In the genomic region with DNA sequence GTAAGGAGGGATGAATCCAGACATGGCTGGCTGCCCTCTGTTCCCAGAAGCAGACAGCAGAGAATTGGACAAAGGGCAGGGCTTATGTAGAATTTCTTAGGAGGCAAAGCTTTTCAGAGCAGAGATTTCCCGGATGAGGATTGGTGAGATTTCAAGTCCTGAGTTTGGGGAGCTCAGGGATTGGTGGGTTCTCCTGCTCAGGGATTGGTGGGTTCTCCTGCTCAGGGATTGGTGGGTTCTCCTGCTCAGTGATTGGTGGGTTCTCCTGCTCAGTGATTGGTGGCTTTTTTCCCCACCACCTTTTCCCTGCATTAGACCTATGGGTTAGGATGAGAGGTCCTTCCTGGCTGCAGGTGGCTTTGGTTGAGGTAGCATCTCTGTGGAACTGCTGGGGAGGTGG, we compare ENCODE assay signal across 9 mouse cellular contexts. TPM values are rescaled to one million over a fixed set of nuclear protein-coding genes. Genes with fewer than 3 reads are reported as not detected.
DNase-seq lines count a peak whose midpoint lies in the region; ATAC-seq lines count a peak whose summit lies in the region.
"Had no signal": no experiment of that assay in that cellular context is flagged by ENCODE, and none has a peak within 500 bp of the region (broad histone marks: within the 10 kb centered on the region; RNA-seq: fewer than 3 reads in every experiment).

No protein-coding gene starts in this region.

- no peaks in the 10 kb centered on the region for H3K36me3 ChIP-seq in liver, embryonic 13.5 days
- no peaks in the 10 kb centered on the region for H3K36me3 ChIP-seq in hindbrain, embryonic 13.5 days
- no peaks in the 10 kb centered on the region for H3K36me3 ChIP-seq in neural tube, embryonic 13.5 days
- H3K36me3 ChIP-seq in heart, embryonic 10.5 days, result 0 out of 2 replicates have a peak, but pooled peaks cover 3% of the 10 kb centered on the region

- H3K9me3 ChIP-seq in liver, embryonic 13.5 days (replicated peaks), result no peaks in the 10 kb centered on the region
- H3K9me3 ChIP-seq in hindbrain, embryonic 13.5 days, result no peaks in the 10 kb centered on the region
- no peaks in the 10 kb centered on the region for H3K9me3 ChIP-seq in neural tube, embryonic 13.5 days
- no peaks in the 10 kb centered on the region for H3K9me3 ChIP-seq in heart, embryonic 10.5 days

- H3K27ac ChIP-seq in liver, embryonic 13.5 days, result no peak overlapping the region
- H3K27ac ChIP-seq in hindbrain, embryonic 13.5 days, result peak overlapping the region; percentile 52
- peak overlapping the region; percentile 20; the same call in 1 of the 2 replicates for H3K27ac ChIP-seq in neural tube, embryonic 13.5 days (replicated peaks)
- no peak overlapping the region for H3K27ac ChIP-seq in heart, embryonic 10.5 days

- H3K9ac ChIP-seq in liver, embryonic 13.5 days, result no peak overlapping the region
- no peak overlapping the region for H3K9ac ChIP-seq in hindbrain, embryonic 13.5 days
- no peak overlapping the region for H3K9ac ChIP-seq in neural tube, embryonic 13.5 days

- DNase-seq in liver, embryonic 13.5 days, result no peak
- DNase-seq in liver, result no peak
- DNase-seq in cerebellum, adult 11 months, result peak; percentile 29
- no peak for DNase-seq in heart, embryonic 10.5 days (ENCODE audit: low spot score)
- DNase-seq in heart, adult 9 months (ENCODE audit: low spot score in 2 of 2), result no peak

- WGBS in liver, embryonic 13.5 days (ENCODE audit: insufficient replicate concordance), result 69% methylated on average over 1 of the region's 1 CpGs
- 82% methylated on average over 1 of the region's 1 CpGs for WGBS in hindbrain, embryonic 13.5 days
- WGBS in neural tube, embryonic 13.5 days, result 75% methylated on average over 1 of the region's 1 CpGs
- 61% methylated on average over 1 of the region's 1 CpGs for WGBS in heart, embryonic 10.5 days

- 0 out of 2 replicates have a peak, but pooled peaks have one; percentile 12 for ATAC-seq in liver, embryonic 13.5 days (ENCODE audit: low read depth)
- ATAC-seq in hindbrain, embryonic 13.5 days (ENCODE audit: low FRiP score), result peak; percentile 77; the same call in 1 of the 2 replicates
- ATAC-seq in neural tube, embryonic 13.5 days (ENCODE audit: low read depth), result peak; percentile 78; the same call in 1 of the 2 replicates
- ATAC-seq in erythroblast, adult 5-6 weeks (replicated peaks; ENCODE audit: low FRiP score, poor library complexity, severe bottlenecking), result no peak

- no peak overlapping the region for H3K4me3 ChIP-seq in liver, embryonic 13.5 days (replicated peaks)
- peak overlapping the region; percentile 45; the same call in 1 of the 2 replicates for H3K4me3 ChIP-seq in hindbrain, embryonic 13.5 days
- H3K4me3 ChIP-seq in neural tube, embryonic 13.5 days, result peak overlapping the region; percentile 44; the same call in 1 of the 2 replicates
- H3K4me3 ChIP-seq in heart, embryonic 10.5 days, result no peak overlapping the region

- 0 out of 2 replicates have a peak, but pooled peaks cover 2% of the 10 kb centered on the region for H3K4me1 ChIP-seq in liver, embryonic 13.5 days (replicated peaks)
- no peaks in the 10 kb centered on the region; the same call in 1 of the 2 replicates for H3K4me1 ChIP-seq in hindbrain, embryonic 13.5 days (replicated peaks)
- H3K4me1 ChIP-seq in neural tube, embryonic 13.5 days (replicated peaks), result no peaks in the 10 kb centered on the region
- peaks cover 6% of the 10 kb centered on the region; the same call in 1 of the 2 replicates for H3K4me1 ChIP-seq in heart, embryonic 10.5 days

- no peak overlapping the region for H3K4me2 ChIP-seq in liver, embryonic 13.5 days
- H3K4me2 ChIP-seq in hindbrain, embryonic 13.5 days, result peak overlapping the region; percentile 54; the same call in 1 of the 2 replicates
- peak overlapping the region; percentile 53 for H3K4me2 ChIP-seq in neural tube, embryonic 13.5 days

- H3K27me3 ChIP-seq in liver, embryonic 13.5 days, result 0 out of 2 replicates have a peak, but pooled peaks cover 3% of the 10 kb centered on the region
- H3K27me3 ChIP-seq in hindbrain, embryonic 13.5 days, result no peaks in the 10 kb centered on the region
- H3K27me3 ChIP-seq in neural tube, embryonic 13.5 days, result no peaks in the 10 kb centered on the region
- no peaks in the 10 kb centered on the region for H3K27me3 ChIP-seq in heart, embryonic 10.5 days (ENCODE audit: insufficient read depth, poor library complexity, severe bottlenecking)

RNA-seq across cellular contexts. Expression of a gene that starts 13.8 kb away (rescaled TPM):
- 0.12 and 0.25 TPM in 2 replicates for polyA plus RNA-seq in liver, embryonic 13.5 days (2015; fragmentation: Nextera tagmentation; extraction: Ambion mirVana)
- 2.1 and 2.5 TPM in 2 replicates for polyA plus RNA-seq in hindbrain, embryonic 13.5 days (2015; fragmentation: Nextera tagmentation; extraction: Ambion mirVana)
- 2.8 and 3.5 TPM in 2 replicates for polyA plus RNA-seq in neural tube, embryonic 13.5 days (2015; fragmentation: Nextera tagmentation; extraction: Ambion mirVana)
- 0.42 and 0.72 TPM in 2 replicates for polyA plus RNA-seq in heart, embryonic 10.5 days (2016; fragmentation: Nextera tagmentation; extraction: Ambion mirVana)
- not detected in 2 replicates for total RNA-seq in erythroblast, adult 5-6 weeks (2015; ENCODE audit: low replicate concordance)
- total RNA-seq in erythroblast, adult 5-6 weeks (2017; ENCODE audit: low replicate concordance), result not detected in 2 replicates

RNA-seq across cellular contexts. Expression of a gene that starts 20.8 kb away (rescaled TPM):
- polyA plus RNA-seq in liver, embryonic 13.5 days (2015; fragmentation: Nextera tagmentation; extraction: Ambion mirVana), result 0.46 and 0.63 TPM in 2 replicates
- polyA plus RNA-seq in hindbrain, embryonic 13.5 days (2015; fragmentation: Nextera tagmentation; extraction: Ambion mirVana), result not detected in 2 replicates
- not detected in 2 replicates for polyA plus RNA-seq in neural tube, embryonic 13.5 days (2015; fragmentation: Nextera tagmentation; extraction: Ambion mirVana)
- not detected in 2 replicates for polyA plus RNA-seq in heart, embryonic 10.5 days (2016; fragmentation: Nextera tagmentation; extraction: Ambion mirVana)
- total RNA-seq in erythroblast, adult 5-6 weeks (2015; ENCODE audit: low replicate concordance), result not detected in 2 replicates
- not detected in 2 replicates for total RNA-seq in erythroblast, adult 5-6 weeks (2017; ENCODE audit: low replicate concordance)
- polyA plus RNA-seq: heart, embryonic 14.5 days had no signal

RNA-seq across cellular contexts. Expression of a gene that starts 38.8 kb away (rescaled TPM):
- polyA plus RNA-seq in liver, embryonic 13.5 days (2015; fragmentation: Nextera tagmentation; extraction: Ambion mirVana), result 0.21 and 0.27 TPM in 2 replicates
- 2.1 and 2.5 TPM in 2 replicates for polyA plus RNA-seq in hindbrain, embryonic 13.5 days (2015; fragmentation: Nextera tagmentation; extraction: Ambion mirVana)
- polyA plus RNA-seq in neural tube, embryonic 13.5 days (2015; fragmentation: Nextera tagmentation; extraction: Ambion mirVana), result 1.2 and 1.4 TPM in 2 replicates
- 0.31 TPM in 1 of 2 replicates, not detected in the other for polyA plus RNA-seq in heart, embryonic 10.5 days (2016; fragmentation: Nextera tagmentation; extraction: Ambion mirVana)
- not detected in 2 replicates for total RNA-seq in erythroblast, adult 5-6 weeks (2015; ENCODE audit: low replicate concordance)
- total RNA-seq in erythroblast, adult 5-6 weeks (2017; ENCODE audit: low replicate concordance), result 0.09 TPM in 1 of 2 replicates, not detected in the other

RNA-seq across cellular contexts. Expression of a gene that starts 60.0 kb away (rescaled TPM):
- 2.6 and 3.0 TPM in 2 replicates for polyA plus RNA-seq in liver, embryonic 13.5 days (2015; fragmentation: Nextera tagmentation; extraction: Ambion mirVana)
- polyA plus RNA-seq in hindbrain, embryonic 13.5 days (2015; fragmentation: Nextera tagmentation; extraction: Ambion mirVana), result 23.4 and 25.2 TPM in 2 replicates
- polyA plus RNA-seq in neural tube, embryonic 13.5 days (2015; fragmentation: Nextera tagmentation; extraction: Ambion mirVana), result 22.1 and 25.1 TPM in 2 replicates
- 12.9 and 16.2 TPM in 2 replicates for polyA plus RNA-seq in heart, embryonic 10.5 days (2016; fragmentation: Nextera tagmentation; extraction: Ambion mirVana)
- total RNA-seq in erythroblast, adult 5-6 weeks (2015; ENCODE audit: low replicate concordance), result not detected in 2 replicates
- total RNA-seq in erythroblast, adult 5-6 weeks (2017; ENCODE audit: low replicate concordance), result 2.0 TPM in 1 of 2 replicates, not detected in the other

Comparison
In these comparisons a context has a peak if more than half of its experiments do, and no peak if none do; other contexts are left out.
1. H3K27ac ChIP-seq: peak in hindbrain, embryonic 13.5 days (single experiment) and neural tube, embryonic 13.5 days (single experiment); none in liver, embryonic 13.5 days (single experiment) and heart, embryonic 10.5 days (single experiment).
2. H3K4me3 ChIP-seq: peak in hindbrain, embryonic 13.5 days (single experiment) and neural tube, embryonic 13.5 days (single experiment); none in liver, embryonic 13.5 days (single experiment) and heart, embryonic 10.5 days (single experiment).